Mouse (Mus musculus) hindbrain, embryonic 10.5 days (tissue): ENCODE measurements around the gene St6galnac3. TPM values are rescaled to one million over a fixed set of nuclear protein-coding genes. Genes with fewer than 3 reads are reported as not detected.

Experiments used
- DNase-seq: peaks from one replicate; pipeline ENCODE4 v3.0.0-alpha.2; 2017; ENCODE audit warnings: low spot score
- H3K27ac ChIP-seq: fragments of 300-500 bp; sonication (generic); 2 replicates; pipeline ENCODE4 v1.5.1; 2016; ENCODE audit warnings: mild to moderate bottlenecking, moderate library complexity
- H3K27me3 ChIP-seq: fragments of 300-500 bp; sonication (generic); 2 replicates; pipeline ENCODE4 v1.6.1; 2016; ENCODE audit warnings: mild to moderate bottlenecking; ENCODE audit not compliant: poor library complexity, insufficient read depth, severe bottlenecking
- H3K36me3 ChIP-seq: fragments of 300-500 bp; sonication (generic); 2 replicates; pipeline ENCODE4 v1.6.1; 2016; ENCODE audit warnings: mild to moderate bottlenecking, moderate library complexity
- H3K4me1 ChIP-seq: fragments of 300-500 bp; sonication (generic); replicated peaks from 2 replicates; pipeline ENCODE4 v1.6.1; 2016; ENCODE audit warnings: mild to moderate bottlenecking
- H3K4me3 ChIP-seq: fragments of 300-500 bp; sonication (generic); 2 replicates; pipeline ENCODE4 v1.5.1; 2016; ENCODE audit warnings: mild to moderate bottlenecking, moderate library complexity
- H3K9me3 ChIP-seq: fragments of 300-500 bp; sonication (generic); 2 replicates; pipeline ENCODE4 v1.6.1; 2016; ENCODE audit warnings: mild to moderate bottlenecking, moderate library complexity
- WGBS: fragments of 180-500 bp; shearing (Covaris S2); methylation state at CpG from one replicate; pipeline ENCODE4 v1.1.7; 2016; 5-methylcytosine and 5-hydroxymethylcytosine counted together
- polyA plus RNA-seq: library from polyadenylated mRNA; unstranded; fragments of >200 nt; fragmentation: Nextera tagmentation; extraction: Ambion mirVana; gene quantifications from 2 replicates; pipeline ENCODE4 v1.2.1, GENCODE M21; 2016

Gene St6galnac3
- polyA plus RNA-seq, 1 experiment from 2014 or later, result 32.4 TPM

DNA sequence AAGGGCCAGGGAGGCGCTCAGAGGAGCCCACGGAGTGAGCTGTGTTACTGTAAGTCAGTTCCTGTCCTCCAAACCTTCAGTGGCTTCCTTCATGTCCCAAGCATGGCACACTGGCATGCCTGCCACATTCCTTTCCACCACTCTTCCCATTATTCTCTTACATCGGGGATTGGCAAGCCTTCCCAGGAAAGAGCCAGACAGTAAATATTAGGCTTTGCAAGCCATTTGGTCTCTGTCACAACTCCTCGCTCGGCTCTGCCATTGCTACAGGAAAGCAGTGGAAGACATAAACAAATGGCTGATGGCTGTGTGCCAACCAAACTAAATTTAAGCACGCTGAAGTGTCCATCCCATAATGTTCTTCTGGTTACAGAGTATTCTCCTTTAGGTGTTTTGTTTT is 7.1 kb upstream of the St6galnac3 start:
- WGBS, result 86% methylated on average over 6 of the region's 6 CpGs
- Histone ChIP-seq H3K9me3 (no peaks in the 10 kb centered on the region), H3K4me1 (peaks cover 30% of the 10 kb centered on the region), H3K36me3 (no peaks in the 10 kb centered on the region), H3K27me3 (0 out of 2 replicates have a peak, but pooled peaks cover 13% of the 10 kb centered on the region), H3K4me3 (no peak overlapping the region), H3K27ac (no peak overlapping the region)
- DNase-seq, result no peak

DNA sequence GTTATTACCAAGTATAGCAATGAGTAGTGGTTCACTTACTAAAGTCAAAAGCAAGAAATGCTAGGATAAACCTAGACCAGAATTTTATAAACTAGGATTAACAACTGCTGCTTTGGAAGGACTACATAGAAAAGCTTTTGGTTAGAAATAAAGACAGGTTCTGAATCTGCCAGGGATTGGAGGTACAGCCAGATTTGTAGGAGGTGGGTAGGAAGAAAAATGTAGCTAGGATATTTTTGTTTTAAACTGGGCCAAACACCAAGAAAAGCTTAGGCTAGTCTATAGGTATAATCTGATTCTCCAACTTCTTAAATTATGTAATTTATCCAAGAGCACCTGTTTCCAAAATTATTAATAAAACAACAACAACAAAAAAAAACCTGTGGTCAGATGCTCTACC is 3.6 kb upstream of the St6galnac3 start:
- no peak for DNase-seq
- no peak overlapping the region for H3K4me3 ChIP-seq
- no peaks in the 10 kb centered on the region for H3K9me3 ChIP-seq
- no peaks in the 10 kb centered on the region for H3K36me3 ChIP-seq
- peaks cover 25% of the 10 kb centered on the region for H3K4me1 ChIP-seq
- H3K27ac ChIP-seq, result no peak overlapping the region
- peaks cover 6% of the 10 kb centered on the region for H3K27me3 ChIP-seq

DNA sequence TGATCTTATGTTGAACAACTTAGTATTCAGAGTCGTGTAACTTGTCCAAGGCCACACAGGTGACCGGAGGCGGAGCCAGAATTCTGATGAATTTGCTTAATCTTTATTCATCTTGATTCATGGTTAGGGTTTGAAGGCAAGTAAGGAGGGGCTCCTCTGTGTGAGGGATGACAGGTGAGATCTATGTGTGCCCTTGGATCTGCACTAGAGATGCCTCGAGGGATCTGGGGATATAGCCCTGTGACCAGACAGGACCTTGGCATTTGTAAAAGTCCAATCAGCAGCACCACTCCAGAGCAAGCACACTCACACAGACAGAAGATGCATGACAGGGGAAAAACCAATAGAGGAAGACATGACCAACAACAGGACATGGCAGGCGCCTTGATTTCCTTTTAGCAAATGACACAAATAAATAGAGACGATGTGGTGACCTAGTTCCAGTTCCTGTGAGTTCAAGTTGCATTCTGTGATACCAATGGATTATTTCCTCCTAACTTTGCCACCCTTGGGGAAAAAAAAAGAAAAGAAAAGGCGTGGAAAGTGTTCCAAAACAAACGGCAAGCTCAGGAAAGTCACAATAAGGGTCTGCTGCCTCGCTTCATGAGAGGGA is 1.4 kb downstream of the St6galnac3 start:
- H3K27me3 ChIP-seq, result peaks cover 6% of the 10 kb centered on the region
- peak overlapping the region; percentile 93 for H3K27ac ChIP-seq
- H3K4me1 ChIP-seq, result peaks cover 41% of the 10 kb centered on the region
- no peaks in the 10 kb centered on the region for H3K9me3 ChIP-seq
- WGBS, result 83% methylated on average over 9 of the region's 9 CpGs
- no peak for DNase-seq
- H3K36me3 ChIP-seq, result no peaks in the 10 kb centered on the region
- H3K4me3 ChIP-seq, result peak overlapping the region; percentile 76

DNA sequence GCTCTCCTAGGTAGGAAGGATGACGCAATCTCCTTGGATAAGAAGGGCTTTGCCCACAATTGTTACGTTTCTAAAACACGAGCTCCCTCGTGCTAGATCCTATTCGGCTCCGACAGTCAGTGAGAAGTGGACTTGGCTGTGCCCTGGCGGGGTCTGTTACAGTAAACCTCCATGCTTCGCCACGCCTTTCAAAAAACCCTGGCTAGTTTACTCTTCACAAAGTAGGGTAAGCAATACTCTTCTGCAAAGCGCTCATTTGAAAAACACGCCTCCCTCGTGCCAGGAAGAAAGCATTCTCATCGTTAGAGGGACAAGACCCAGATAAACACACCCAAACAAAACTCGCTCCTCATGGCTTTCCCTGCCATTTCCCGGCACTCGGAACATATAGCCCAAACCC is 3.4 kb downstream of the St6galnac3 start:
- no peak overlapping the region for H3K27ac ChIP-seq
- H3K4me1 ChIP-seq, result peaks cover 55% of the 10 kb centered on the region

DNA sequence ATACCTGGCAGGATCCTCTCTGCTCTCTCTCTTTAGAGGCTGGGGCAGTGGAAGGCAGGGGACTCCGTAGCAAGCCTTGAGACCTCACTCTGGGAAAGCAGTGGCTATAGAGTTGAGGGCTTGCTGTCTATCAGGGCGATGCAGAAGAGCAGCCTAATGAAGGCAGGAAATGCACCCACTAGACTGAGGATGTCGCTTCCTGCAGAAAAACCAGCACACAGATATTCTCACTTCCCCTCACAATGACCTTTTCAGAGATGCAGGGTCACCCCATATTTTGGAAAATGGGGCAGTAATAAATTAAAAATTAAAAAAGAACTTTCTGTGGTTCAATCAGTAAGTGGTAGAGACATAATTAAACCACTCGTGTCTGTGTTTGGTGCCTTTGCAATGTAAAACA is 4.1 kb downstream of the St6galnac3 start:
- peaks cover 58% of the 10 kb centered on the region for H3K4me1 ChIP-seq
- peaks cover 4% of the 10 kb centered on the region; the same call in 1 of the 2 replicates for H3K36me3 ChIP-seq
- WGBS, result 74% methylated on average over 4 of the region's 4 CpGs
- peaks cover 3% of the 10 kb centered on the region for H3K27me3 ChIP-seq
- peak overlapping the region; percentile 35; the same call in 1 of the 2 replicates for H3K27ac ChIP-seq
- 0 out of 2 replicates have a peak, but pooled peaks cover 3% of the 10 kb centered on the region for H3K9me3 ChIP-seq
- DNase-seq, result no peak
- no peak overlapping the region for H3K4me3 ChIP-seq

More for the DNA sequence above, 3.4 kb downstream of the St6galnac3 start:
- no peak for DNase-seq
- Histone ChIP-seq H3K9me3 (0 out of 2 replicates have a peak, but pooled peaks cover 3% of the 10 kb centered on the region), H3K27me3 (peaks cover 6% of the 10 kb centered on the region), H3K36me3 (peaks cover 4% of the 10 kb centered on the region; the same call in 1 of the 2 replicates), H3K4me3 (no peak overlapping the region)
- 93% methylated on average over 16 of the region's 16 CpGs for WGBS

DNA sequence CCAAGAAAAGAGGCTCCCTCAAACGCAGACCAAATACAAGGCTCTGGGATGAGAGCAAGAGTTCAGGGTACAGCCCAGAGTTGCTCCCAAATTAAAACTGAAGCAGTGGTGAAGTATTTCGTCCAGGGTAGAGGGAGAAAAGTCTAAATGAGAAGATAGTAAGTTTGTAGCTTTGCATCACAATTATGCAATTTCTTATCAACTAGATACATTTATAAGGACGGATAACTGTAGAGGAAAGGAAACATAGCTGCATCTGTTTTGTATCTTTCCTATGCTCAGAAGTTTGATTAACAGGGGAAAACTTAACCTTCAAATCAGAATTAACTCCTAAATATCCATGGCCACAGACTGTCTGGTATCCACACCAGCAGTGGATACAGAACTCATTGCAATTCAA is 4.7 kb downstream of the St6galnac3 start:
- no peak for DNase-seq
- Histone ChIP-seq H3K36me3 (peaks cover 4% of the 10 kb centered on the region; the same call in 1 of the 2 replicates), H3K27me3 (no peaks in the 10 kb centered on the region), H3K4me1 (peaks cover 55% of the 10 kb centered on the region), H3K27ac (peak overlapping the region; percentile 71; the same call in 1 of the 2 replicates), H3K4me3 (no peak overlapping the region), H3K9me3 (0 out of 2 replicates have a peak, but pooled peaks cover 3% of the 10 kb centered on the region)
- 58% methylated on average over 3 of the region's 3 CpGs for WGBS

DNA sequence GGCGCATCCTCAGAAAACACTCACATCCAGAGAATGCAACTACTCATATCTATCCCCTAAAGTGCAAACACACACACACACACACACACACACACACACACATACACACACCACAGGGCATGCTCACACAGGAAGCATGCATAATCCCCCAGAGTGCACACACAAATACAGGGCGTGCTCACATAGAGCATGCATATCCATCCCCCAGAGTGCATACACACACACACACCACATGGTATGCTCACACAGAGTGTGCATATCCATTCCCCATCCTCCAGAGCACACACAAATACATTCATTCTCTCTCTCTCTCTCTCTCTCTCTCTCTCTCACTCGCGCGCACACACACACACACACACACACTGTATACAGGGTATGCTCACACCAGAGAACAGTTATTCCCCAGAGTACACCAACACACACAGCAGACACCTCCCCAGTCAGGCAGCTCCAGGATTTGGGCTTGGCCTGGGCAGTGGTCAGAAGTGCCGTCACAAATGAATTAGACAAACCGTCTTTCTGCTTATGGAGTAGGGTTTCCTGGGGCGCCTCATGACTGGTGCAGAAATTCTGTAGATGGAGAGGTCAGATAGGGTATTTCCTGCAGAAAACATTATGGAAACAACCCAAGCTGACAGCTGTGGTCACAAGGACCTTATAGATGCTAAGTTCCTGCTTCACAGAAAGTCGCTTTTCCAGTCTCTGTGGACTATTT is 5.6 kb downstream of the St6galnac3 start:
- Histone ChIP-seq H3K27ac (peak overlapping the region; percentile 46; the same call in 1 of the 2 replicates), H3K4me1 (peaks cover 53% of the 10 kb centered on the region), H3K9me3 (peaks cover 7% of the 10 kb centered on the region; the same call in 1 of the 2 replicates), H3K36me3 (peaks cover 7% of the 10 kb centered on the region; the same call in 1 of the 2 replicates), H3K27me3 (no peaks in the 10 kb centered on the region), H3K4me3 (no peak overlapping the region)
- no peak for DNase-seq
- 68% methylated on average over 9 of the region's 9 CpGs for WGBS

DNA sequence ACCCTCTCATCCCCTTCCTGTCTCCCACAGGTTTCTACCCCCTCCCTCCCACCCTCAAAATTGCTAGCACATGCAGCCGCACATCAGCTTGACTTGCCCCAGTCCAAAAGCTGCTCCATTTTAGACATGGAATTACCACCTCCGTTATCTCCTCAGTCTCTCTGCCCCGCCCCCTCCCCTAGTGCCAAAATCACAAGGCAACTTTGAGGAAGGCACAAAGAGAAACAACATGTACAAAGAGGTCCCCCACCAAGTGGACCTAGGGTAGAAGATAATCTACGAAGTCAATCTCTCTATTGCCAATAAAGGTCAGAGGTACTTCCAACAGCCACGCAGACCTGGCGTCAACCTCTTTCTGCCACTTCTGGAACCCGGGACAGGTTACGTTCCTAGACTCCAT is 6.2 kb downstream of the St6galnac3 start:
- H3K27ac ChIP-seq, result 0 out of 2 replicates have a peak overlapping the region, but pooled peaks have one; percentile 46

DNA sequence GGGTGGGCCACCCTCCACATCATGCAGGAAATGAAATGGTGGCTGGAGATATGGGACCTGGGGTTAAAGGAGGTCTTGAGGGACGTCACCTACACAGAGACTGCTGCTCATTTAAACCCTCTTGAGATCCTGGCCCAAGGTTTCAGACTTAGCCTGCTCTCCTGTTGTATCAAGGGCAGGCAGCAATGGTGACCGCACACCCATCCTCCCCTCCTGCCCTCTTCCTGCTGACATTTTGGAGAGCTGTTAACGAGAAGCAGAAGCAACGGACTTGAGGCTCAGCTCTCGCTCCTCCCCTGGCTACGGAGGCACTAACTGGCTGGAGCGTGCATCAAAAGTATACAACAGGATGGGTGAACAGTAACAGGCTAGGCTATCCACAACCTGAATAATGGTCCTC is 7.2 kb downstream of the St6galnac3 start:
- Histone ChIP-seq H3K4me3 (no peak overlapping the region), H3K9me3 (peaks cover 12% of the 10 kb centered on the region), H3K27ac (peak overlapping the region; percentile 50), H3K36me3 (peaks cover 12% of the 10 kb centered on the region; the same call in 1 of the 2 replicates), H3K27me3 (no peaks in the 10 kb centered on the region), H3K4me1 (peaks cover 41% of the 10 kb centered on the region)
- WGBS, result 74% methylated on average over 7 of the region's 7 CpGs
- no peak for DNase-seq

More for the DNA sequence above, 6.2 kb downstream of the St6galnac3 start:
- Histone ChIP-seq H3K4me3 (no peak overlapping the region), H3K27me3 (no peaks in the 10 kb centered on the region), H3K9me3 (peaks cover 12% of the 10 kb centered on the region), H3K4me1 (peaks cover 46% of the 10 kb centered on the region), H3K36me3 (peaks cover 12% of the 10 kb centered on the region; the same call in 1 of the 2 replicates)
- WGBS, result 64% methylated on average over 8 of the region's 8 CpGs
- no peak for DNase-seq

DNA sequence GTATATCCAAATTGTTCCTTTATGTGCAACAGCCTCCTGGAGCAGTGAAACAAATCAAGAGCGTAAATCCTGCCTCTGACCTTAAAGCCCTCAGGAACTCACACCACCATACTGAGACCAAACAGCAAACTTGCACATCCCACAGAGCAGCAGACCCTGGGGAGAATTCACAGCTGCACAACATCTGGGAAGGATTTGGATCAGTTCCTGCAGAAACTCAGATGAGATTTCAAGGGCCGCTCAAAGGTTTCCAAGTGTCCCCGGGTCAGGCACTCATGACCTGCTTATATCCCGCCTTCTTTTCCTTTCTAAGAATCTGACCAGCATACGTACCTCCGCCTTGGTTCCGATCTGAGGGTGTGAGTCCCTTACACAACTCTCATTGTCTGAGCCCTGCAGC is 9.3 kb downstream of the St6galnac3 start:
- H3K27ac ChIP-seq, result no peak overlapping the region
- 61% methylated on average over 7 of the region's 7 CpGs for WGBS
- peaks cover 38% of the 10 kb centered on the region for H3K4me1 ChIP-seq
- H3K36me3 ChIP-seq, result peaks cover 12% of the 10 kb centered on the region; the same call in 1 of the 2 replicates
- H3K27me3 ChIP-seq, result no peaks in the 10 kb centered on the region
- H3K4me3 ChIP-seq, result no peak overlapping the region
- peak; percentile 55 for DNase-seq
- H3K9me3 ChIP-seq, result peaks cover 12% of the 10 kb centered on the region

DNA sequence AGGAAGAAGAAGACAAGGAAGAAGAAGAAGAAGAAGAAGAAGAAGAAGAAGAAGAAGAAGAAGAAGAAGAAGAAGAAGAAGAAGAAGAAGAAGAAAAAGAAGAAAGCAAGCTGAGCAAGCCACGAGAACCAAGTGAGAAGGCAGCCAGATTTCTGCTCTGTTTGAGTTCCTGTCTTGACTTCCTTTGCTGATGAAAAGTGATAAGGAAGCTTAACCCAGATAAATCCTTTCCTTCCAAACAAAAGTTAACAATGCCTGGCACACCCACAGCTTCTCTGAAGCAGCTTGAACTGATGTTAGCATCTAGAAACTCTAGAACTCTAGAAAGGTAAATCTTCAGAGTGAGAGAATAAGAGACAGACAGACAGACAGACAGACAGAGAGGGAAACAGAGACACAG is 14.4 kb downstream of the St6galnac3 start:
- H3K27me3 ChIP-seq, result no peaks in the 10 kb centered on the region
- no peak overlapping the region for H3K27ac ChIP-seq
- peaks cover 9% of the 10 kb centered on the region for H3K9me3 ChIP-seq
- 79% methylated on average over 1 of the region's 1 CpGs for WGBS
- no peak for DNase-seq
- H3K4me3 ChIP-seq, result no peak overlapping the region
- H3K4me1 ChIP-seq, result peaks cover 23% of the 10 kb centered on the region
- 0 out of 2 replicates have a peak, but pooled peaks cover 8% of the 10 kb centered on the region for H3K36me3 ChIP-seq

DNA sequence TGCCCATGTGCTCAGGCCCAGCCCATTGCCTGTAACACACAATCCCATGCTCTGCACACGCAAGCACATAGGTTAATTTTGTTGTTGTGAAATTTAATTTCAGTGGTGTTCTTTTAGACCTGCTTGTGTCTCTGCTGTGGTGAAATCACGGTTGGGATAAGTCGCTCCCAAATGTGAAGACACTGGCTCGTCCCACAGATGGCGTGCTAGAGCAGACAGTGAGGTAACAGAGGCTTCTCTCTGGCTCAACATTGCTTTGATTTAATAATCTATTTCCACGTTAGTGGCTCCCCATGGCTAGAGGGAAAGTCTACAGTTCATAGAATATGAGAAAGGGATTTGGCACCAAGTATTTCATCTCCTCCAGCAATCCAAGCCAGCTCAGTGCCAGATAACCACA is 17.3 kb downstream of the St6galnac3 start:
- H3K36me3 ChIP-seq, result no peaks in the 10 kb centered on the region
- WGBS, result 76% methylated on average over 6 of the region's 6 CpGs
- H3K27ac ChIP-seq, result no peak overlapping the region
- no peak overlapping the region for H3K4me3 ChIP-seq
- H3K9me3 ChIP-seq, result no peaks in the 10 kb centered on the region
- H3K4me1 ChIP-seq, result peaks cover 25% of the 10 kb centered on the region
- H3K27me3 ChIP-seq, result no peaks in the 10 kb centered on the region
- DNase-seq, result no peak

DNA sequence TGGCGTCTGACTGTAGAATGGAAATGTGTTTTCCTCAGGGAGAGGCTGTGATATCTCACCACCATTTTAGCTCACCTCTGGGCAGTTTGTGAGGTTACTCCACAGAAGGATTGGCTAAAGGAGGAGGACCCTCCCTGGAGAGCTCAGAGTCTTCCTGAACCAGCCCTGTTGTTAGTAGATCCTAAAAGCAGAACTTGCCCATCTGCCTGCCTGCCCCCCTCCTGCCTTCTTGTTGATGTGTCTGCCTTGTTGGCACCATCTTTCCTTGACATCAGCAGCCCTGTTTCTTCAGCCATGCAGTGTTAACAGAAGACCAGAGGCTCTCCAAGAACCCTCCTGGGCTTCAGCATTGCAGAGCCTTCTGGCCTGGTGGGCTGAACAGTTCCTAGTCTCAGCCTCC is 18.1 kb downstream of the St6galnac3 start:
- Histone ChIP-seq H3K27ac (no peak overlapping the region), H3K4me3 (no peak overlapping the region), H3K9me3 (no peaks in the 10 kb centered on the region), H3K4me1 (peaks cover 33% of the 10 kb centered on the region), H3K36me3 (no peaks in the 10 kb centered on the region), H3K27me3 (no peaks in the 10 kb centered on the region)
- 80% methylated on average over 1 of the region's 1 CpGs for WGBS
- DNase-seq, result no peak
